Mouse (Mus musculus) ovary, adult 10 weeks (tissue): ENCODE data around the gene Defb23. TPM values are rescaled to one million over a fixed set of nuclear protein-coding genes. Genes with fewer than 3 reads are reported as not detected.

Experiments
- polyA plus RNA-seq: library from polyadenylated mRNA; stranded (reverse); fragments of 350-450 nt; fragmentation: Illumina TruSeq; extraction: RNeasy Lipid Tissue Mini Kit (QIAGEN cat#74804); gene quantifications from one replicate; pipeline ENCODE4 v1.2.3, GENCODE M21; 2014

The Defb23 gene
- not detected for polyA plus RNA-seq

GRCm38 (mm10) chr2:152464570-152465150 is at the start of gene Defb23:
Defb23 (minus strand) TSS chr2:152464620.

DNA sequence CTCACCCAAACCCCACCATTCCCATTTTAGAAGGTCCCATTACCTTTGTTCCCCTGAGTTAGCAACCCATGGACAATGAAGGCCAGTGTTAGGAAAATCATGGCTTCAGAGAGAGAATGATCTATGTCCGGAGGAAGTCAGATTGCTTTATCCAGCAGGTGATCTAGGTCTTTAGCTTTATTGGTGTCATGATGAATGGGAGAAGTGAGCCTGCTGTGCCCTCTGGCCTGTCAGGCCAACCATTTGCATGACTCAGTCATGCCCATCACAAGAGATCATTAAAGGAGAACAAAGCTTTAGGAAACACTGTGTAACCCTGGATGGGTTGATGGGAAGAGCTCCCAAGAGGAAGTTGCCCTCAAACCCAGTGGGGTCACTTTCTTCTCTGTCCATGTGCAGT is 47.2 kb upstream of the Defb23 start, which contains the start of gene Defb26:
Gene Defb26 (minus strand): TSS at position 101 of the 400 bp plus-strand sequence.

GRCm38 (mm10) chr2:152490038-152490437 is 25.6 kb upstream of the Defb23 start, which contains the start of gene Defb22:
Defb22 (minus strand) TSS chr2:152490138.

DNA sequence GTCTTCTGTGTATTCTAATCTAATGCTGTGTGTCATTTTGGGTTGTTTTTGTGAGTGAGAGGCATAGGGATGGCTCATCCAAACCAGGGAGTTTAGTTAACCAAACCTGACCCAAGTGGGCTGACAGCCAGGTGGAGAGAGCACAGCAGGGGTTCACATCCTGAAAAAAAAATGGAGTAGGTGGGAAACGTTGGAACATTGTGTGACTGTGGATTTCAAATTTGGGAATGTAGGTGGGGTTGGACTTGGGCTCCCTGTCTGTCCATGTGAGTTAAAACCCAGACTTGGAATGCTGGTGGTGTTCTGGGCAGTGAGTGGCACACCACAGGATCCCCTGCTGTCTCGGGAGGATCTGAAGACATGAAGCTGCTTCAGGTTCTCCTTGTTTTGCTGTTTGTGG is 12.3 kb upstream of the Defb23 start, which contains the start of gene Defb20:
Gene Defb20 (plus strand): TSS at position 301 of the 400 bp plus-strand sequence.

GRCm38 (mm10) chr2:152415287-152415686 is 49.1 kb downstream of the Defb23 start, which contains the start of gene 6820408C15Rik:
6820408C15Rik (plus strand) TSS chr2:152415587.

GRCm38 (mm10) chr2:152414591-152415165 is 49.7 kb downstream of the Defb23 start, which contains the start of gene Zcchc3:
Zcchc3 (minus strand) TSS chr2:152415027.

Other genes starting within 250 kb of the Defb23 start
- 241 TPM for gene Csnk2a1, start 237.8 kb downstream of the Defb23 start, polyA plus RNA-seq
- 29.5 TPM for gene Tbc1d20, start 170.8 kb downstream of the Defb23 start, polyA plus RNA-seq
- gene Rbck1, start 132.0 kb downstream of the Defb23 start, polyA plus RNA-seq = 0.54 TPM
- not detected for gene Trib3, start 120.6 kb downstream of the Defb23 start, polyA plus RNA-seq
- gene Nrsn2, start 88.0 kb downstream of the Defb23 start, polyA plus RNA-seq = not detected
- 3.2 TPM for gene Sox12, start 66.6 kb downstream of the Defb23 start, polyA plus RNA-seq
- gene Zcchc3, start 49.6 kb downstream of the Defb23 start, polyA plus RNA-seq = 12.9 TPM
- 4.4 TPM for gene 6820408C15Rik, start 49.0 kb downstream of the Defb23 start, polyA plus RNA-seq
- gene Defb20, start 12.4 kb upstream of the Defb23 start, polyA plus RNA-seq = 4.8 TPM
- gene Defb22, start 25.5 kb upstream of the Defb23 start, polyA plus RNA-seq = not detected
- gene Defb26, start 47.1 kb upstream of the Defb23 start, polyA plus RNA-seq = not detected
- not detected for gene Defb28, start 53.6 kb upstream of the Defb23 start, polyA plus RNA-seq
- not detected for gene Defb29, start 75.5 kb upstream of the Defb23 start, polyA plus RNA-seq
- gene Gm17416, start 104.7 kb upstream of the Defb23 start, polyA plus RNA-seq = not detected
- gene Defb21, start 108.1 kb upstream of the Defb23 start, polyA plus RNA-seq = not detected
- gene Defb19, start 115.7 kb upstream of the Defb23 start, polyA plus RNA-seq = 21.0 TPM
- not detected for gene Defb45, start 134.8 kb upstream of the Defb23 start, polyA plus RNA-seq
- gene Defb36, start 139.7 kb upstream of the Defb23 start, polyA plus RNA-seq = not detected
- gene Defb25, start 158.4 kb upstream of the Defb23 start, polyA plus RNA-seq = not detected
- gene Rem1, start 162.3 kb upstream of the Defb23 start, polyA plus RNA-seq = 1.5 TPM
- gene H13, start 204.8 kb upstream of the Defb23 start, polyA plus RNA-seq = 35.9 TPM
- gene Mcts2, start 222.4 kb upstream of the Defb23 start, polyA plus RNA-seq = 23.2 TPM